Mouse (Mus musculus) C2C12 (cell line): ENCODE results near the gene Oxct2a.
"Not testable (repeated sequence)": the region's sequence is repeated elsewhere in the genome, so short reads cannot be mapped to it uniquely, and the experiment has no call there.

Source experiments
- CEBPB ChIP-seq: IDR thresholded peaks from one replicate; pipeline ENCODE4 v1.6.1; 2011; ENCODE audit warnings: low read depth, mild to moderate bottlenecking, control low read depth, moderate library complexity
- CTCF ChIP-seq: IDR thresholded peaks from one replicate; pipeline ENCODE4 v1.5.1; 2011; ENCODE audit not compliant: control insufficient read depth, insufficient read depth, insufficient read length
- MAX ChIP-seq: IDR thresholded peaks from one replicate; pipeline ENCODE4 v1.6.1; 2011; ENCODE audit warnings: mild to moderate bottlenecking, control low read depth
- MYOD1 ChIP-seq: IDR thresholded peaks from one replicate; pipeline ENCODE4 v1.6.1; 2011; ENCODE audit warnings: low read depth; ENCODE audit not compliant: control insufficient read depth, insufficient read length
- USF1 ChIP-seq: IDR thresholded peaks from one replicate; pipeline ENCODE4 v1.6.1; 2011; ENCODE audit warnings: low read depth, mild to moderate bottlenecking, control low read depth, moderate library complexity

GRCm38 (mm10) chr4:123331961-123332360 is 8.5 kb upstream of the Oxct2a start:
- not testable (repeated sequence) for TF ChIP-seq MAX, CTCF, CEBPB, MYOD1, USF1
